Mouse (Mus musculus) olfactory bulb, adult 2 months (tissue): ENCODE data around the gene Frmpd4.

ENCODE experiments used
- CTCF ChIP-seq: fragments of 200-500 bp; IDR thresholded peaks from 2 replicates; pipeline ENCODE4 v1.5.1; 2012; ENCODE audit warnings: low read depth, mild to moderate bottlenecking, low read length, moderate library complexity; ENCODE audit not compliant: insufficient read depth
- POLR2A ChIP-seq: fragments of 200-500 bp; IDR thresholded peaks from 2 replicates; pipeline ENCODE4 v1.6.1; 2012; ENCODE audit warnings: mild to moderate bottlenecking, low read depth, low read length, moderate library complexity; ENCODE audit not compliant: insufficient read depth

DNA sequence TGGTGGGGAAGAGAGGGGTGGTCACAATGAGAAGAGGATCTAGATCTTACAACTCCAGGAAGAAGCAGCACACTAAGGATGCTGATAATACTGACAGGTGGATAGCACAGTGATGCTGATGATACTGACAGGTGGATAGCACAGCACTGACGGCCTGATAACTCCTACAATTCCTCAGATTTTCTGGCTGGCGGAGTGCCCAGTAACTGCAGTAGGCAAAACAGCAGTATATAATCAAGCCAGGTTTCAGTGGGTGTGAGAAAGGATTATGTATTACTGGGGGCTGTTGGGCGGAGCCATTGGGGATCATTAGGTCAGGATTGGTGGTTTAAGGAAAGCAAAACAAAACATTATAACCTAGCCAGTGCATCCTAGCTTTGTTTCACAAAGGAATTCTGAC lies 1053.9 kb downstream of the Frmpd4 start:
- no peak for TF ChIP-seq POLR2A
- TF ChIP-seq CTCF = no peak
